ENCODE assay signal across 7 mouse cellular contexts in the genomic region with DNA sequence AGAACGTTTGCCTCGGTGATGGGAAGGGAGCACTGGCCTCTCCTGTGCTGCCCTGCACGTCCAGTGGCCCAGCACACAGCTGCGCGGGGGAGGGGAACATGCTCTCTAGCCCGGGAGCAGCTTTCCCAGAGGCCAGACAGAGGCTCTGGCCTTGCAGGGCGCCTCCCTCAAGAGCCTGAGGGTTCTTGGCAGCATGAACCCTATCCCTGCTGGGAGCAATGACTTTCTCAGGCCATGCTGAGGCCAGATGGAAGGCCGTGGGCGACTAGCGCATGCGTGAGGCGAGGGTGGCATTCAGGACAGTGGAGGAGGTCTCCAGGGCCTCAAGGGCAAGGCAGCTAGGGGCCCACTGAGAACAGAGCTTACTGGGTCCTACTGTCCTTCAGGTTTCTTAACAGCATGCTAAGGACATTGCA.
DNase-seq lines count a peak whose midpoint lies in the region; ATAC-seq and TF ChIP-seq lines count a peak whose summit lies in the region.

No protein-coding gene starts in this region.

- no peaks in the 10 kb centered on the region for H3K36me3 ChIP-seq in hindbrain, postnatal 0 days (ENCODE audit: insufficient read depth, low read length)
- H3K36me3 ChIP-seq in limb, embryonic 11.5 days (ENCODE audit: control insufficient read depth, insufficient read depth, low read length): no peaks in the 10 kb centered on the region
- H3K36me3 ChIP-seq in midbrain, embryonic 13.5 days: no peaks in the 10 kb centered on the region
- H3K36me3 ChIP-seq in stomach, postnatal 0 days (ENCODE audit: control insufficient read depth, insufficient read depth, low read length): no peaks in the 10 kb centered on the region

- H3K27me3 ChIP-seq in hindbrain, postnatal 0 days (ENCODE audit: insufficient read depth, low read length): no peaks in the 10 kb centered on the region
- no peaks in the 10 kb centered on the region for H3K27me3 ChIP-seq in limb, embryonic 11.5 days (ENCODE audit: control insufficient read depth, insufficient read depth, low read length)
- peaks cover 5% of the 10 kb centered on the region; the same call in 1 of the 2 replicates for H3K27me3 ChIP-seq in midbrain, embryonic 13.5 days
- no peaks in the 10 kb centered on the region for H3K27me3 ChIP-seq in stomach, postnatal 0 days (ENCODE audit: control insufficient read depth, insufficient read depth, low read length)

- TF ChIP-seq EP300 in stomach, postnatal 0 days (optimal IDR thresholded peaks at IDR 0.05): no peak

- WGBS in hindbrain, postnatal 0 days: 9% methylated on average over 12 of the region's 12 CpGs
- WGBS in limb, embryonic 11.5 days: 5% methylated on average over 12 of the region's 12 CpGs
- 3% methylated on average over 12 of the region's 12 CpGs for WGBS in midbrain, embryonic 13.5 days
- WGBS in stomach, postnatal 0 days: 25% methylated on average over 12 of the region's 12 CpGs

- peaks cover 7% of the 10 kb centered on the region; the same call in 1 of the 2 replicates for H3K4me1 ChIP-seq in hindbrain, postnatal 0 days (ENCODE audit: insufficient read depth, low read length)
- peaks cover 6% of the 10 kb centered on the region for H3K4me1 ChIP-seq in limb, embryonic 11.5 days (ENCODE audit: control insufficient read depth, insufficient read depth, low read length)
- H3K4me1 ChIP-seq in midbrain, embryonic 13.5 days (replicated peaks): peaks cover 12% of the 10 kb centered on the region
- H3K4me1 ChIP-seq in stomach, postnatal 0 days (replicated peaks; ENCODE audit: control insufficient read depth, insufficient read depth): 0 out of 2 replicates have a peak, but pooled peaks cover 5% of the 10 kb centered on the region

- ATAC-seq in hindbrain, postnatal 0 days: peak; percentile 91
- peak; percentile 87 for ATAC-seq in limb, embryonic 11.5 days (ENCODE audit: insufficient number of reproducible peaks, low FRiP score, low TSS enrichment, low read depth)
- peak; percentile 82 for ATAC-seq in midbrain, embryonic 13.5 days
- ATAC-seq in stomach, postnatal 0 days (ENCODE audit: low FRiP score, low TSS enrichment): peak; percentile 66

- H3K27ac ChIP-seq in hindbrain, postnatal 0 days: no peak overlapping the region
- peak overlapping the region; percentile 53 for H3K27ac ChIP-seq in limb, embryonic 11.5 days (replicated peaks; ENCODE audit: low read depth, low read length)
- peak overlapping the region; percentile 37; the same call in 1 of the 2 replicates for H3K27ac ChIP-seq in midbrain, embryonic 13.5 days
- H3K27ac ChIP-seq in stomach, postnatal 0 days (replicated peaks): no peak overlapping the region; the same call in 1 of the 2 replicates

- H3K4me2 ChIP-seq in hindbrain, postnatal 0 days (ENCODE audit: low read depth, low read length): peak overlapping the region; percentile 13; the same call in 1 of the 2 replicates
- peak overlapping the region; percentile 26; the same call in 1 of the 2 replicates for H3K4me2 ChIP-seq in limb, embryonic 11.5 days (ENCODE audit: low read depth, severe bottlenecking)
- peak overlapping the region; percentile 22 for H3K4me2 ChIP-seq in midbrain, embryonic 13.5 days (replicated peaks)
- H3K4me2 ChIP-seq in stomach, postnatal 0 days (replicated peaks; ENCODE audit: low read depth): 0 out of 2 replicates have a peak overlapping the region, but pooled peaks have one; percentile 5

- H3K9ac ChIP-seq in hindbrain, postnatal 0 days (replicated peaks; ENCODE audit: low read length): no peak overlapping the region
- H3K9ac ChIP-seq in limb, embryonic 11.5 days (ENCODE audit: low read length): peak overlapping the region; percentile 43
- peak overlapping the region; percentile 21; the same call in 1 of the 2 replicates for H3K9ac ChIP-seq in midbrain, embryonic 13.5 days (replicated peaks)
- peak overlapping the region; percentile 41; the same call in 1 of the 2 replicates for H3K9ac ChIP-seq in stomach, postnatal 0 days (ENCODE audit: low read length)

- H3K9me3 ChIP-seq in hindbrain, postnatal 0 days (ENCODE audit: low read length): no peaks in the 10 kb centered on the region
- H3K9me3 ChIP-seq in limb, embryonic 11.5 days (ENCODE audit: control insufficient read depth, low read length): no peaks in the 10 kb centered on the region
- H3K9me3 ChIP-seq in midbrain, embryonic 13.5 days: no peaks in the 10 kb centered on the region
- no peaks in the 10 kb centered on the region for H3K9me3 ChIP-seq in stomach, postnatal 0 days (ENCODE audit: control insufficient read depth, low read length)

- H3K4me3 ChIP-seq in hindbrain, postnatal 0 days (ENCODE audit: low read length): no peak overlapping the region
- no peak overlapping the region for H3K4me3 ChIP-seq in limb, embryonic 11.5 days (ENCODE audit: low read depth, low read length)
- H3K4me3 ChIP-seq in midbrain, embryonic 13.5 days (replicated peaks): no peak overlapping the region
- H3K4me3 ChIP-seq in stomach, postnatal 0 days (ENCODE audit: low read depth, low read length): no peak overlapping the region

- peak; percentile 67 for DNase-seq in adrenal gland, postnatal 25 days
- DNase-seq in embryo, embryonic 11 days: peak; percentile 87
- peak; percentile 82 for DNase-seq in gastrocnemius, postnatal 25 days
- DNase-seq in hindbrain, postnatal 0 days (ENCODE audit: low spot score): peak; percentile 63
- DNase-seq in limb, embryonic 11.5 days (ENCODE audit: low spot score): peak; percentile 85
- DNase-seq in stomach, postnatal 0 days (ENCODE audit: low spot score): peak; percentile 50

- no peak for TF ChIP-seq CTCF in hindbrain, postnatal 0 days (IDR thresholded peaks at IDR 0.05; ENCODE audit: low read depth)
- TF ChIP-seq CTCF in stomach, postnatal 0 days (IDR thresholded peaks at IDR 0.05; ENCODE audit: low read depth): no peak

Comparison
In these comparisons a context has a peak if more than half of its experiments do, and no peak if none do; other contexts are left out.
1. H3K27ac ChIP-seq: peak in limb, embryonic 11.5 days (single experiment) and midbrain, embryonic 13.5 days (single experiment); none in hindbrain, postnatal 0 days (single experiment) and stomach, postnatal 0 days (single experiment).
2. Peak in every context shown above with its lines, with median percentiles within 50 percentile points of each other: DNase-seq, ATAC-seq and H3K4me2 ChIP-seq.